Mouse (Mus musculus) forebrain, embryonic 15.5 days (tissue): ENCODE measurements around the gene Cmbl. TPM values are rescaled to one million over a fixed set of nuclear protein-coding genes. Genes with fewer than 3 reads are reported as not detected.

ENCODE experiments used
- polyA plus RNA-seq: library from polyadenylated mRNA; unstranded; fragments of >200 nt; fragmentation: Nextera tagmentation; extraction: Ambion mirVana; gene quantifications from 2 replicates; pipeline ENCODE4 v1.2.1, GENCODE M21; 2015

Gene Cmbl
- polyA plus RNA-seq, 1 experiment from 2014 or later, result 5.0 TPM

Other genes with a start within 250 kb of the Cmbl start
- gene Ankrd33b, start 197.7 kb upstream of the Cmbl start, polyA plus RNA-seq, result 0.43 and 0.60 TPM in 2 replicates
- 1.6 and 1.9 TPM in 2 replicates for gene Ropn1l, start 111.7 kb upstream of the Cmbl start, polyA plus RNA-seq
- gene March6, start 34.3 kb upstream of the Cmbl start, polyA plus RNA-seq, result 77.5 and 81.1 TPM in 2 replicates
- 543 and 551 TPM in 2 replicates for gene Cct5, start 36.4 kb downstream of the Cmbl start, polyA plus RNA-seq
- gene Fam173b, start 36.5 kb downstream of the Cmbl start, polyA plus RNA-seq, result 10.0 and 11.5 TPM in 2 replicates